Mouse (Mus musculus): ENCODE data around the gene Ms4a4d. TPM values are rescaled to one million over a fixed set of nuclear protein-coding genes. Genes with fewer than 3 reads are reported as not detected.
"Not testable (repeated sequence)": the region's sequence is repeated elsewhere in the genome, so short reads cannot be mapped to it uniquely, and the experiment has no call there.

Ms4a4d gene
- polyA plus RNA-seq, 1 experiment, result 2.0 TPM

DNA sequence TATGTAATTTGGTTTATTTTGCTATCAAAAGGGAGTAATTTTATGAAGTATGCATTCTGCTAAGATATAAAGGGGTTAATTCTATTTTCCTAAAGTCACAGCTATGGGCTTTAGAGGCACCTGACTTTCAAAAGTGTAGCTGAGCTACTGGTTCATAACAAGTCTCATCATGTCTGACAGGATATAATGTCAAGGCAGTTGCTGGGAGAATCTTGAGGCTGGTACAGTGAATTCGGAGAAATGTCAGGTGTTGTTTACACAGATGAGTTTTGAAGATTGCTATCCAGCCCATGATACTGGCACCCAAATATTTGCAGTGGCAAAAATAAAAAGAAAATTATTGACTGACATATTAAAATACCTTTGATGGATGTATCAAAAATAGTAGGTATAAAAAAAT is 31.7 kb upstream of the Ms4a4d start:
- WGBS, result 80% methylated on average over 1 of the region's 1 CpGs
- Histone ChIP-seq H3K4me1 (ENCODE audit: control insufficient read depth, insufficient read depth, low read length) (no peaks in the 10 kb centered on the region; the same call in 1 of the 2 replicates), H3K4me3 (replicated peaks; ENCODE audit: control insufficient read depth, low read depth, low read length) (no peak overlapping the region), H3K27ac (ENCODE audit: control insufficient read depth, insufficient read depth, low read depth, low read length, poor library complexity) (no peak overlapping the region)
- TF ChIP-seq POLR2A (IDR thresholded peaks at IDR 0.05; ENCODE audit: borderline replicate concordance, control insufficient read depth, low read depth, low read length) (no peak), CTCF (IDR thresholded peaks at IDR 0.05; ENCODE audit: control insufficient read depth, insufficient read depth, low read length) (no peak)

DNA sequence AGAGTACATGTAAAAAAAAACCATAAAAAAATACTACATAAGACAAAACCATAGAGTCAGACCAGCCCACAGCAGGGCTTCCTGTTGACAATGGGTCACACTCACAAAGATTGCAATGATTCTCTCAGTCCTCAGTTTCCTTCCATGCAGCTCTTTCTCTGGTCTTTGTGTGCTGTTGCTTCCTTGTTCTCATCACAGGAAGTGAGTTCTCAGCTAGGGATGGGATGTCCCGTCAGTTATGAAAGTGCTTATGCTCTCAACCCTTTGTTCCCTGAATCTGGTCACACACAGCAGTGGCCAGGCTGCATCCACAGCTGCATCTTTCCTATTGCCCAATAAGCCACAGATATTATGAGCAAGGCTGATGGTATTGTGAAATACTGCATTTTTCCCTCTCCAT is 23.1 kb upstream of the Ms4a4d start:
- H3K4me1 ChIP-seq (ENCODE audit: control insufficient read depth, insufficient read depth, low read length), result peaks cover 1% of the 10 kb centered on the region; the same call in 1 of the 2 replicates
- no peak overlapping the region for H3K27ac ChIP-seq (ENCODE audit: control insufficient read depth, insufficient read depth, low read depth, low read length, poor library complexity)
- 11% methylated on average over 1 of the region's 1 CpGs for WGBS
- H3K4me3 ChIP-seq (replicated peaks; ENCODE audit: control insufficient read depth, low read depth, low read length), result no peak overlapping the region
- no peak for TF ChIP-seq CTCF (IDR thresholded peaks at IDR 0.05; ENCODE audit: control insufficient read depth, insufficient read depth, low read length)
- no peak for TF ChIP-seq POLR2A (IDR thresholded peaks at IDR 0.05; ENCODE audit: borderline replicate concordance, control insufficient read depth, low read depth, low read length)

DNA sequence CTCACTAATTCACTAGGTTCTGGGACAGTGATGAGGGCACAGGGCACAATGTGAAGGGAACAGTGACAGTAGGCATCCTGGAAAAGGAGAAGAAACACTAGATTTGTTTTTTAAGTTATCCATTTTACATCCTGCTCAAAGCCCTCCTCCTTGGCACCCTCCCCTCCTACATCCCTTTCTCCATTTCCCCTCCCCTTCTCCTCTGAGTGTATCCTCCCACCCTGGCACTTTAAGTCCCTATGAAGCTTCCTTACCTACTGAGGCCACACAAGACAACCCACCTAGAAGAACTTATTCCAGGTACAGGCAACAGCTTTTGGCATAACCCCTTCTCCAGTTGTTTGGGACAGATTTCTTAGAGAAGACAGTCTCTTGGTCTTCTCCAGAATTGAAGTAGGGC is 20.4 kb upstream of the Ms4a4d start, which contains the start of gene Ms4a6b:
Gene Ms4a6b, plus strand, starts transcription at position 267 of the 400 bp plus-strand sequence.
- TF ChIP-seq POLR2A (IDR thresholded peaks at IDR 0.05; ENCODE audit: borderline replicate concordance, control insufficient read depth, low read depth, low read length) (no peak), CTCF (IDR thresholded peaks at IDR 0.05; ENCODE audit: control insufficient read depth, insufficient read depth, low read length) (no peak)
- H3K4me3 ChIP-seq (replicated peaks; ENCODE audit: control insufficient read depth, low read depth, low read length), result no peak within 1 kb of the TSS
- no peak within 1 kb of the TSS for H3K27ac ChIP-seq (ENCODE audit: control insufficient read depth, insufficient read depth, low read depth, low read length, poor library complexity)
- peaks cover 1% of the 10 kb centered on the region; the same call in 1 of the 2 replicates for H3K4me1 ChIP-seq (ENCODE audit: control insufficient read depth, insufficient read depth, low read length)

DNA sequence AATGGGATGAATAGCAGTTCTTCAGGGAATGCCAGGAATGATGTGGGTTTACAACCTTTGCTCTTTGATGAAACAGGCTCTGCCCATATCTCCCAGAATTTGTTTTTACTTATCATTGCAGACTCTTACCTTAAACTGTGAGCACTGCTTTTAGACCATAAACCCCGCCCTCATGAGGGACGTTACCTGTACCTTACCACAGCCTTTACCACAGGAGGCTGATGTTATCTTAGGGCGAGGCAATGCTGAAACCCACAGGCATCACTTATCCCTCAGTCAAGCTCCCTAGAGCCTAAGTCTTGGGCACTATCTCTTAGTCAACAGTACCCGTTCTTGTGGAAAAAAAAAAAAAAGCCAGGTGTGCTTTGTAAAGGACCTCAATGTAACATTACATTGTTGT is 19.8 kb upstream of the Ms4a4d start:
- Histone ChIP-seq H3K4me3 (replicated peaks; ENCODE audit: control insufficient read depth, low read depth, low read length) (no peak overlapping the region), H3K27ac (ENCODE audit: control insufficient read depth, insufficient read depth, low read depth, low read length, poor library complexity) (no peak overlapping the region), H3K4me1 (ENCODE audit: control insufficient read depth, insufficient read depth, low read length) (peaks cover 1% of the 10 kb centered on the region; the same call in 1 of the 2 replicates)
- TF ChIP-seq POLR2A (IDR thresholded peaks at IDR 0.05; ENCODE audit: borderline replicate concordance, control insufficient read depth, low read depth, low read length) (no peak), CTCF (IDR thresholded peaks at IDR 0.05; ENCODE audit: control insufficient read depth, insufficient read depth, low read length) (no peak)
- WGBS, result 19% methylated on average over 4 of the region's 4 CpGs

DNA sequence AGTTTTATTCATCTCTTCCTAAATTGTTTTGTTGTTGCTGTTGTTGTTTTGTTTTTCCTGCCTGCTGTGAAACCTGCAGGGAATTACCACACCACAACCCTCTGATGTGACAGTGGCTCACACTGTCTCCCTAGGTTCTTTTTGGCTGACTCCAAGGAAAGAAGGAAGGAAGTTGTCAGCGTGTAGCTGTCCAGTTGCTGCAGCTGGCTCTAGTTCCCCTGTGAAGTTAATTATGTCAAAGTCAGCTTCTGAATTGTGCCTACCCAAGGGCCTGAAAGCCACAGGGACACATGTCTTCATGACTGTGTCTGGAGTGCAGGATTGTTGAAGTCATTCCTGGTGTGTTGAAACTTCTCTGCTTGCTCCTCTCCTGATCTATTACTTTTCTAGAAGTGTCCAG is 19.2 kb upstream of the Ms4a4d start:
- H3K4me3 ChIP-seq (replicated peaks; ENCODE audit: control insufficient read depth, low read depth, low read length); H3K4me1 ChIP-seq (ENCODE audit: control insufficient read depth, insufficient read depth, low read length); H3K27ac ChIP-seq (ENCODE audit: control insufficient read depth, insufficient read depth, low read depth, low read length, poor library complexity): not testable (repeated sequence)
- WGBS, result 7% methylated on average over 1 of the region's 1 CpGs

DNA sequence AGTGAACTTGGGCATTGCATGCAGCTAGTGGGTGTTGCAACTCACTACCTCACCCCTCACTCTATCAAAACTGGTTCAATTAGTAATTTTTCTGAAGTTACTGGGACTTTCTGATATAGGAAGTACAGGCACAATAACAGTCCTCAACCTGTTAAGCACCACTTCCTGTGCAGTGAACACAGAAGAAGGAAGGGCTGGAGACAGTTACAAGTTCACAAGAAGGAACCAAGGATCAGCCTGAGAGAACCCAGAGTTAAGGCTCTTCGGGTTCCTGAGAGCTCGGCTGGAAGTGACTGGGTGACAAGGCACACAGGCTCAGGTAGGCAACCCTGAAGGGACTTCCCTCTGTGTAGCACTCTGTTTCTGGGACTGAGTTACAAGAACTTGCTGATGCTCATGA is 18.2 kb upstream of the Ms4a4d start:
- peak overlapping the region; percentile 55; the same call in 1 of the 2 replicates for H3K27ac ChIP-seq (ENCODE audit: control insufficient read depth, insufficient read depth, low read depth, low read length, poor library complexity)
- H3K4me3 ChIP-seq (replicated peaks; ENCODE audit: control insufficient read depth, low read depth, low read length), result peak overlapping the region; percentile 30
- WGBS, result 7% methylated on average over 2 of the region's 2 CpGs
- H3K4me1 ChIP-seq (ENCODE audit: control insufficient read depth, insufficient read depth, low read length), result not testable (repeated sequence)

DNA sequence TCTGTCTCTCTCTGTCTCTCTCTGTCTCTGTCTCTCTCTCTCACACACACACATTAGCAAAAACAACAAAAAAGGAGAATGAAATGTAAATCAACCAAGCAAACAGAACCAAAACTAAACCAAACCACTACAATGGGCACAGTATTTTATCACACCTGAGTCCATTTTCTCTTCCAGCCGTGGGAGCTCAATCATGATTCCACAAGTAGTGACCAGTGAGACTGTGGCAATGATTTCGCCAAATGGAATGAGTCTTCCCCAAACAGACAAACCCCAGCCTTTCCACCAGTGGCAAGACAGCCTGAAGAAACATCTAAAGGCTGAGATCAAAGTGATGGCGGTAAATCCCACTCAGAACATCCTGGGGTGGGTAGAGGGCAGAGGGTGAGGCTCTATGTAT is 16.5 kb upstream of the Ms4a4d start:
- Histone ChIP-seq H3K4me3 (replicated peaks; ENCODE audit: control insufficient read depth, low read depth, low read length) (peak overlapping the region; percentile 16), H3K4me1 (ENCODE audit: control insufficient read depth, insufficient read depth, low read length) (no peaks in the 10 kb centered on the region; the same call in 1 of the 2 replicates), H3K27ac (ENCODE audit: control insufficient read depth, insufficient read depth, low read depth, low read length, poor library complexity) (no peak overlapping the region)
- WGBS, result 87% methylated on average over 3 of the region's 3 CpGs
- TF ChIP-seq CTCF (IDR thresholded peaks at IDR 0.05; ENCODE audit: control insufficient read depth, insufficient read depth, low read length), result no peak
- TF ChIP-seq POLR2A (IDR thresholded peaks at IDR 0.05; ENCODE audit: borderline replicate concordance, control insufficient read depth, low read depth, low read length), result no peak

DNA sequence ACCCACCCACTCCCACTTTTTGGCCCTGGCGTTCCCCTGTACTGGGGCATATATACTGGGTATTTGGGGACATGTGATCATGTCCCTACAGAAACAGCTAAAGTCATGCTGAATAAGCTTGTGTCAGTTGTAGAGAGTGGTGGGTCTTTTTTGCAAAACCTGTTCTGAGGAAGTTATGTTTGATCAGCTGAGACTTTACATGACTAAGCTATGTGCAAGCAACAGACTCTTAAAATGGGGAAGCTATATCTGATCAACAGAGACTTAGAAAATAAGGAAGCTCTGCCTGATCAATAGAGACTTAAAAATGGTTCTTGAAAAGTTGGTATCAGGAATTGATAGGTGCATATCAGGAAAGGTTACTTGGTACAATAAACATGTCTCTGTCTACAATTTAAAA is 3.2 kb upstream of the Ms4a4d start:
- Histone ChIP-seq H3K4me3 (replicated peaks; ENCODE audit: control insufficient read depth, low read depth, low read length) (no peak overlapping the region), H3K27ac (ENCODE audit: control insufficient read depth, insufficient read depth, low read depth, low read length, poor library complexity) (no peak overlapping the region), H3K4me1 (ENCODE audit: control insufficient read depth, insufficient read depth, low read length) (no peaks in the 10 kb centered on the region)
- TF ChIP-seq CTCF (IDR thresholded peaks at IDR 0.05; ENCODE audit: control insufficient read depth, insufficient read depth, low read length) (no peak), POLR2A (IDR thresholded peaks at IDR 0.05; ENCODE audit: borderline replicate concordance, control insufficient read depth, low read depth, low read length) (no peak)
- 66% methylated on average over 1 of the region's 1 CpGs for WGBS

DNA sequence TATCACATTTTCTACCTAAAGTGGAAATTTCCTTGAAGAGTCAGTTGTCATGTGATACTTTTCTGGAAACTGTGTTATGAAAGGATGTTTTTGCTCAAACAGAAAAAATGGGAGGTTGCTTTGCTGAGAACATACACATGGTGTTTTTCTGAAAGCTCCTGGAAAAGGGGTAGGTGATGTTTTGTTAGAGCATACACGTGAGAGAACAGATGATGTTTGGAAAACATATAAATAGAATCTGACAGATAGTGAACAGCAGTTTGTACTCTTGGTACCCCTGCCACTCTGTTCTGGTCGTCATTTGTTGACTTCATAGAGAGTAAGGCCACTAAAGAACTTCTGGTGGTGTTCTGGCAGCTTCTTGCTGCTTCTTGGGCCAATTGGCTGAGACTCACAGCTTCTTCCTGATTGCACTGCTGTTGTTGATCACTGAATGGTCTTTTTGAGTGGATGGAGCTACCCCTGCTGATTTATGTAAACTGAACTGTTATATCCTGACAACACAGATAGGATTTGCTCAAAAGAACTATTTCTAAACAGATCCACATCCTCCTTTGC is 2.6 kb upstream of the Ms4a4d start:
- 71% methylated on average over 2 of the region's 2 CpGs for WGBS
- no peaks in the 10 kb centered on the region for H3K4me1 ChIP-seq (ENCODE audit: control insufficient read depth, insufficient read depth, low read length)
- H3K4me3 ChIP-seq (replicated peaks; ENCODE audit: control insufficient read depth, low read depth, low read length), result no peak overlapping the region
- TF ChIP-seq POLR2A (IDR thresholded peaks at IDR 0.05; ENCODE audit: borderline replicate concordance, control insufficient read depth, low read depth, low read length) (no peak), CTCF (IDR thresholded peaks at IDR 0.05; ENCODE audit: control insufficient read depth, insufficient read depth, low read length) (no peak)
- no peak overlapping the region for H3K27ac ChIP-seq (ENCODE audit: control insufficient read depth, insufficient read depth, low read depth, low read length, poor library complexity)
